Mouse (Mus musculus): ENCODE measurements at regions not wholly inside any gene's neighbourhood (a gene's known extent, or its start where the extent isn't known, plus 50 kb on each side); places are given as distances from the start of the nearest gene placed in this dataset.

DNA sequence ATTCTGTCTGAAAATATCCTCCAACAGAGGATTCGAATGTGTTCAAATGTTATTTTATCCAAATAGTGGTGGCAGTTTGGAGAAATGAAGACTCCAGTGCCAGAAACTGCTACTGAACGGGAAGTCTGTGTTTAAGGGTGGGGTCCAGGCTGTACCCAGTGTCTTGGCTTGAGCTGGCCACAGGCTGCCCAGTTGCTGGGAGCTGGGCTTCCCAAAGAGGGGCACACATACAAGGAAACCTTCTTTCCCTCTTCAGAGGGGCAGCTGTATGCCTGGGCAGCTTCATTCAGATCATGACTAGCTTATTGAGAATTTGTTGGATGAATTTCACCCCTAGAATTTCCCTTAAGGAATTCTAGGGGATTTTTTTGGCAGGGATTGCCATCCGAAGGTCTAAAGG is 229.8 kb downstream of the Foxa2 start:
- intact Hi-C loops (cut with DNase I): no loop called here
- DNase-seq: no peak

DNA sequence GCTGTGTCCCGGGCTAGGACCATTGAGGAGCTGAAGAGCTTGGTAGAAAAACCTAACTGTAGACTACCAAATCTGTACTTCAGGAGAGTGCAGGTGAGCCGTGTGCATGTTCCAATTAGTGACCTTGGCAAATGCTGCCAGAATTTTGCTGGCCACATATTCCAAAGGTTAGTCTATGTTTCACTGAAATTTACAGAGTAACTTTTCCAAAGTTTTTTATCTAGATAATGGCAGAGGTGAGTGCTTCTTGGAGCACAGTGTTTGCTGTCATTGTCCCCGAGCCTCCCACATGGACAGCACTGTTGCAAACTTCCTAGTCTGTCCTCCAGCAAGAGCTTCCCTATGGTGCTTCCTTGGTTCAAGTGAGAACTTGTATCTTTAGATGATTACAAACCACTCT is 232.5 kb downstream of the Foxa2 start:
- intact Hi-C loops (cut with DNase I): no loop called here
- no peak for DNase-seq

DNA sequence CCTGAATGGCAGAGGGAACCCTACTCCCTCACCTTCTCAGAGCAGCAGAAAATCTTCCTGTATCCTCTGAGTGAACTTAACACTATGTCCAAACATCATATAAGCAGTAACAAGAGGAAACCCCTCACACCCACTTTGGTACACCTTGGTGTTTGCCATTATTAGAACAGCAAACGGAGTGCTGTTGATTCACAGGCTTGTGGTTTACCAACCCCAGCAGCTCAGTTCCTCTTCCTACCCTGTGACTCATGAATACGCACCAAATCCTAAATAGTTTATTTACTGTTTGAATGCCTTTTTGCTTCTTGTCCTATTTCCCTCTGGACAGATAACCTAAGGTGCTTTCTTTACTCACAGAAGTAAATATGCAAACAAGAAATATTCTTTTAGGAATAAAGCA is 233.3 kb downstream of the Foxa2 start:
- intact Hi-C loops (cut with DNase I): no loop called here

DNA sequence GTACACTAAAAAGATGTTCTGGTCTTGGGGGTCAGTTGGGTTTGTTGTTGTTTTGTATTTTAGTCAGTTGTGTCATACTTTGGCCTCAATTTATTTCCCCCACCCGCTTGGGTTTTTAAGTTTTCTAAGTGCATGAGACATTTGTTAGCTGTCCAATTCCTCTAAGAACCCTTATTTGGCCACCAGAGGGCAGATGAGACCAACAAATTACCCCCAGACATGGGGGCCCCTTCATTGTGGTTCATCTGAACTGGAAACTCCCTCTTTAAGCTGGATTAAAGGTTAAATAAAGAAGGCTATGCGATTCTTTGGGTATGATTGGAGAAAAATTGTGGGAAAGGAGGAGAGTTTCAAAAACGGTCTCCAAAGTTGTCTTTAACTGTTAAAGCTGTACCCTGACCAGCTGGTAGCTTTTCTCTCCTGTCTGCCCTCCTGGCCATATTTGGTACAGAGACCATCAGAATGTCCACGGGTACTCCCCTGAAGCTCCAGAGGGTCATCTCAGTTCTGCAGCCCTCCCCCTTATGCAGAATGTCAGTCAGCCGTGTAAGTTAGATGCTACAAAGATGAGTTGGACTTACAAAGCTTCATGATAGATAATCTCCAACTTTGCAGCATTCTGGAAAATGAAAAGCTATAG is 238.6 kb downstream of the Foxa2 start:
- intact Hi-C loops (cut with DNase I): loop anchor here (1.0 to 10.0 kb wide), 5 partner anchors 89 to 769 kb away; no protein-coding TSS in a partner anchor
- DNase-seq: peak; percentile 45 to 70

More for the DNA sequence above, 233.3 kb downstream of the Foxa2 start:
- DNase-seq: no peak

GRCm38 (mm10) chr2:147803102-147803501 is 243.7 kb downstream of the Foxa2 start:
- intact Hi-C loops (cut with DNase I): loop anchor here (10.0 kb wide), 1 partner anchor 282 kb away; no protein-coding TSS in a partner anchor
- peak; percentile 11 to 51 for DNase-seq

DNA sequence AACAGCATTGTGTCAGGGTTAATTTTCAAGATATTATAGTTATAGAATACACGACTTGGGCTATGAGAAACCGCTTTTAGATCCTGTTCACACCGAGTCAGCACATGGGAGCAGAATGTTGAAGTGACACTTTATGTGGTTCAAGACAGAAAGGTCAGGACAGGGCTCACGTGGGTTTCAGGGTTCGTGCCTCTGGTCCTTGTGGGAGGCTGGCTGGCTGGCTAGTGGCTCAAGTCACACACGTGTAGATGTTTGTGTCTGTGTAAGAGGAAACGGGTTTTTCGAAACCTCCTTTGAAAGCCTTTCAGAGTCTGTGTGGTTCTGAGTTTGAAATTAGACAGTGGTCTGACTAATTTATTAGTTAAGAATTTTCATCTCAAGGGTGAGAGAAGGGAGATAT is 255.3 kb downstream of the Foxa2 start:
- intact Hi-C loops (cut with DNase I): no loop called here
- no peak for DNase-seq

DNA sequence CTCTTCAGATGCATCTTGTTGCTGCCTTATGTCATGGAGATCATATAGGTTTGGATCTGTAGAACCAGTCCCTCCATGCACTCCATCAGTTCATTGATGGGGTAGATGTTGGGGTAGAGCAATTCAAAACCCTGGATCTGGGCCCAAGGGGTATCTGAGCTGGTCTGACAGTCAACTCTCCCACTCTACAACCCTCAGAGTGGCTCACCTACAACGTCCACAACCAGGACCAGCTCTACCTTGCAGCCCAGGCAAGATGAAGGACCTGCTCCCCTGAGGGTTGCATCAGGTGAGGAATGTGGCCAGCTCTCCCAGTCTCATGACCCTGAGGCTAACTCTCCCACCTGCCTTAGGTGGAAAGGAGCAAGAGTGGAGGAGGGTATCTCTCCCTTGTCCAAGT is 256.9 kb downstream of the Foxa2 start:
- DNase-seq: no peak

DNA sequence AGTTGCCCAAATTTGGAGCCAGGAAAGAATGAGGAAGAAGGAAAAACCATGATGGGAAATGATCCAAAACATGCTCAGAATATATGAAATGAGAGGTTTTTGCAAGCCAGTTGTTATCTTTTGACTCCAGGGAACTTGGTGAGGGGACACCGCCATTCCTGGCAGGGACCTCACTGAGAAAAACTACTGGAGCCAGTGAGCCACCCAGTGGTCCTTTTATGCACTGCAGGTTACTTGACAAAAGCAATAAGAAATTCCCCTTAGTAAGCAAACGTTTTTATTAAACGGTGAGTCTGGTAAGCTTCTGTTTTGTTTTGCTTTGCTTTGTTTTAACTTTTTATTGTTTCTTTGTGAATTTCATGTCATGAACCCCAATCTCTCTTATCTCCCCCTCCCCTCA is 257.5 kb downstream of the Foxa2 start:
- DNase-seq: peak; percentile 63 to 81
- intact Hi-C loops (cut with DNase I): loop anchor here (5.0 kb wide), 1 partner anchor 467 kb away; no protein-coding TSS in a partner anchor

More for the DNA sequence above, 256.9 kb downstream of the Foxa2 start:
- intact Hi-C loops (cut with DNase I): loop anchor here (5.0 kb wide), 1 partner anchor 468 kb away; no protein-coding TSS in a partner anchor

DNA sequence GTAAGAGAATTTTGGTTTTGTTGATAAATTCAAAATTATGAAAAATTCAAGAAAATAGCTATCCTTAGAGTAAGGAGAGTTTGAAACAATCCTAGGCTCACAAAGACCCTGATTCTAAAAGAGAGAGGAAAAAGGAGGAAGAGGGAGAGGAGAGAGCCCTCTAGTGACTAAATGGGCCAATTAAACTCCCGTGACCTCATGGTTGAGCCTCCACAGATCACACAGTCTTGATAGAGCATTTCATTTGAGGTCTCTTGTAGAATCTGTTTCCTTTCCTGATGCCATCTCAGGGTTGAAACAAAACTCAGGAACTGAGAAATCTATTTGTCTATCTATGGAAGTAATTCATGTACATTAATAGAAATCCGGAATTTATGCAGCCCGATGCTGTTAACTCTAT is 258.8 kb downstream of the Foxa2 start:
- no peak for DNase-seq
- intact Hi-C loops (cut with DNase I): loop anchor here (5.0 kb wide), 1 partner anchor 466 kb away; no protein-coding TSS in a partner anchor

DNA sequence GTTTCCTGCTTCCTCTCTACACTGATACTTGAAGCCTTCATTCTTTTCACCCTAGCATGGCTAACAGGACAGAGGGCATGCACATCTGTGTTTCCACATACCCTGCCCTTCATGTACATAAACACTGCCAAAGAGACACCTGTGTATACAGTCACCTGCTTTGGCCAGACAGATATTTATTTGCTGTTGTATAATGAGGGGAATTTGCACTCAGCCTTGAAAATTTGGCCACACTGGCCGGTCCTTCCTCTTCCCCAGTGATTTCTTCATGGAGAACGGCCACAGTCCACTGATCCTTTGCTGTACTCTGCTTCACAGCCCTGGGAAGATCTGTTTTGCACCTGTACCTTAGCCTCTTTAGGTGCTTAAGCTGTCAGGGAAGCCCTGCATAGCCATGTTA is 264.3 kb downstream of the Foxa2 start:
- no peak for DNase-seq
- intact Hi-C loops (cut with DNase I): no loop called here

DNA sequence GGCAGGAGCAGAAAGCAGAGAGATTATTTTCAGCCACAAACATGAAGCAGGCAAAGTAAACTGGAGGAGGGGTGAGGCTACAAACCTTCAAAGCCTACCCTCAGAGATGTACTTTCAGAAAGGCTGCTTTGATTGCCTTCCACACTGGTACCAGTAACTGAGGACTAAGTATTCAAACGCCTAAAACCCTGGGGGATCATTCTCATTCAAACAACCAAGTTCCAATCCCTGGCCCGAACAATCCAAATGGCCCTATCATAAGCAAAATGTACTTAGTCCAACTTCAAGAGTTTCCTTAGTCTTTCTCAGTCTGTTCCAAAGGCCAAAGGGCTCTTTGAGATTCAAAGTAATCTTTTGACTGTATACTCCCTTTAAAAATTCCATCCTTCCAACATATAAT is 270.5 kb downstream of the Foxa2 start:
- intact Hi-C loops (cut with DNase I): no loop called here
- no peak for DNase-seq

GRCm38 (mm10) chr2:147772579-147772978 is 274.2 kb downstream of the Foxa2 start:
- intact Hi-C loops (cut with DNase I): no loop called here
- no peak for DNase-seq

- intact Hi-C loops (cut with DNase I): no loop called here
Observed at GRCm38 (mm10) chr2:147753089-147753488, 293.7 kb downstream of the Foxa2 start.

GRCm38 (mm10) chr2:147751831-147752230 is 294.9 kb downstream of the Foxa2 start:
- intact Hi-C loops (cut with DNase I): no loop called here
- no peak for DNase-seq

More at GRCm38 (mm10) chr2:147753089-147753488, 293.7 kb downstream of the Foxa2 start:
- DNase-seq: no peak

- intact Hi-C loops (cut with DNase I): no loop called here
- DNase-seq: no peak
Observed at GRCm38 (mm10) chr2:147748006-147748405, 298.8 kb downstream of the Foxa2 start.

- intact Hi-C loops (cut with DNase I): no loop called here
- no peak for DNase-seq
Observed at GRCm38 (mm10) chr2:147743908-147744307, 302.9 kb downstream of the Foxa2 start.

DNA sequence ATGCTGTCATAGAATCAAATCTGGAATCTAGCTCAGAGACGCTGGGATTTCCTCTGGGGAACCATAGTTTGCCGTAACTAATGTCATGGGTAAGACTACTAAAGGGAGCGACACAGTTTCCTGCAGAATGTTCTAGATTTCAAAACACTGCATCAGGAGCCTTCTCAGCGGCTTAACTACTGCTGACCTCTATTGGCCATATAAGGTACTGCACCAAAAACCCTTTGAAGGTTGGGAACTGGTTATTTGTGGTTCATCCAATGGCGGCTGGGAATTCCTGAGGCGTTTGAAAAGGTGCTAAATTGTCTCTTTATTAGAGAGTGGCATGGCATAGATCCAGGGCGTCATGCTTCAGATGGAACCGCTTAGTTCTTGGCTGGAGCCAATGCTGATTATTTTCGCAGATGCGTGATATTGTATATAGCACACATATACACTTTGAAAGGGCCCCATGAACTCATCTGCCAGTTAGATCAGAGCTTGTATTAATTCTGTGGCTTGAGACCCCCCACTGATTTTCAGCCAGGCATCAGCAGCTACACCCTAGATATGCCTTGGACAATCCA is 308.4 kb downstream of the Foxa2 start:
- intact Hi-C loops (cut with DNase I): loop anchor here (1.0 to 5.0 kb wide), 3 partner anchors 305 to 417 kb away; partner anchors contain the start of gene Pax1
- peak; percentile 43 to 74 for DNase-seq

DNA sequence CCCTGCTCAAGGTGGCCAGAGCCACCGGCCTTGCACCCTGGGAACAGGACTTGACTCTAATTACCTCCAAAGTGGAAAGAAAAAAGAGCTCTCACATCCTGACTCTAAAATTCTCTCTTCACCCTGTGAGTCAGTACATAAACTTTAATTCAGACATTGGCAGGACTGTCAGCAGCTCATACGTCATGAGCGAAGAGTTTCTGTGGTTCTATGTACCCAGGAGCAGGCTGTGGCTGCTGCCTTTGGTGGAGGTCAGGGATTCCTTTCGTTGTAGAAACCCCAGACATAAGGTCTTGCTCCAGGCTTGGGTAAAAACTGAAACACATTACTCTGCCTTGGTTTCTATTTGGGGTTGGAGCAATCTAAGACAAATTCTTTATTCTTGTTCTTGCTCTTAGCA is 319.4 kb downstream of the Foxa2 start:
- intact Hi-C loops (cut with DNase I): no loop called here
- DNase-seq: no peak

- intact Hi-C loops (cut with DNase I): no loop called here
- DNase-seq: no peak
Observed at GRCm38 (mm10) chr2:147718936-147719335, 327.8 kb downstream of the Foxa2 start.

- intact Hi-C loops (cut with DNase I): no loop called here
- no peak for DNase-seq
Observed at GRCm38 (mm10) chr2:147717484-147717947, 329.3 kb downstream of the Foxa2 start.

- no peak for DNase-seq
- intact Hi-C loops (cut with DNase I): no loop called here
Observed at GRCm38 (mm10) chr2:147715791-147716190, 331.0 kb downstream of the Foxa2 start.

GRCm38 (mm10) chr2:147710593-147711265 is 336.0 kb downstream of the Foxa2 start:
- intact Hi-C loops (cut with DNase I): no loop called here

More at GRCm38 (mm10) chr2:147710593-147711265, 336.0 kb downstream of the Foxa2 start:
- DNase-seq: peak; percentile 76 to 79

Data from heart, postnatal 10 days (tissue).